Mouse (Mus musculus) liver, postnatal 0 days (tissue): ENCODE results near the gene Arhgap29. TPM values are rescaled to one million over a fixed set of nuclear protein-coding genes. Genes with fewer than 3 reads are reported as not detected.

ENCODE experiments used
- ATAC-seq: fragments of 200-750 bp; cut with Nextera tagmentation; 2 replicates; pipeline ENCODE4 v1.8.0; 2017; ENCODE audit warnings: mild to moderate bottlenecking, moderate library complexity
- DNase-seq: peaks from one replicate; pipeline ENCODE4 v3.0.0-alpha.2; 2016
- H3K27ac ChIP-seq: fragments of 300-500 bp; sonication (generic); 2 replicates; pipeline ENCODE4 v1.5.1; 2014; ENCODE audit warnings: antibody characterized with exemption, moderate library complexity, mild to moderate bottlenecking, low read depth
- H3K27me3 ChIP-seq: fragments of 300-500 bp; sonication (generic); 2 replicates; pipeline ENCODE4 v1.6.1; 2014; ENCODE audit warnings: low read length, control low read depth, mixed read lengths; ENCODE audit not compliant: insufficient read depth
- H3K36me3 ChIP-seq: fragments of 300-500 bp; sonication (generic); replicated peaks from 2 replicates; pipeline ENCODE4 v1.6.1; 2014; ENCODE audit warnings: mild to moderate bottlenecking, control low read depth, low read length, moderate library complexity, mixed read lengths; ENCODE audit not compliant: insufficient read depth
- H3K4me1 ChIP-seq: fragments of 300-500 bp; sonication (generic); 2 replicates; pipeline ENCODE4 v1.6.1; 2014; ENCODE audit warnings: antibody characterized with exemption, mild to moderate bottlenecking, control low read depth; ENCODE audit not compliant: insufficient read depth
- H3K4me2 ChIP-seq: fragments of 300-500 bp; sonication (generic); 2 replicates; pipeline ENCODE4 v1.6.1; 2014; ENCODE audit warnings: low read depth, mild to moderate bottlenecking, low read length, moderate library complexity, mixed read lengths
- H3K4me3 ChIP-seq: fragments of 300-500 bp; sonication (generic); 2 replicates; pipeline ENCODE4 v1.5.1; 2014; ENCODE audit warnings: low read depth, low read length
- H3K9ac ChIP-seq: fragments of 300-500 bp; sonication (generic); replicated peaks from 2 replicates; pipeline ENCODE4 v1.6.1; 2014; ENCODE audit warnings: mild to moderate bottlenecking, moderate library complexity
- H3K9me3 ChIP-seq: fragments of 300-500 bp; sonication (generic); 2 replicates; pipeline ENCODE4 v1.6.1; 2016; ENCODE audit warnings: mild to moderate bottlenecking, control low read depth, low read length, mixed read lengths
- CTCF ChIP-seq: sonication (generic); IDR thresholded peaks from 2 replicates; pipeline ENCODE4 v1.5.1; 2016; ENCODE audit warnings: antibody characterized with exemption, low read depth
- EP300 ChIP-seq: IDR thresholded peaks from 2 replicates; pipeline ENCODE4 v1.6.1; 2016; ENCODE audit warnings: antibody characterized with exemption, low read depth, mild to moderate bottlenecking
- WGBS: fragments of 180-500 bp; shearing (Covaris S2); extraction: QIAGEN DNeasy Blood & Tissue Kit; methylation state at CpG from one replicate; pipeline ENCODE4 v1.1.7; 2014; ENCODE audit not compliant: insufficient replicate concordance; 5-methylcytosine and 5-hydroxymethylcytosine counted together
- polyA plus RNA-seq: library from polyadenylated mRNA; unstranded; fragments of >200 nt; fragmentation: Nextera tagmentation; extraction: Ambion mirVana; gene quantifications from 2 replicates; pipeline ENCODE4 v1.2.1, GENCODE M21; 2015

Arhgap29 gene
- polyA plus RNA-seq, 1 experiment from 2014 or later: 10.4 TPM

GRCm38 (mm10) chr3:122043102-122043501 is 90.8 kb downstream of the Arhgap29 start:
- TF ChIP-seq EP300 (no peak), CTCF (no peak)
- no peaks in the 10 kb centered on the region for H3K9me3 ChIP-seq
- 21% methylated on average over 8 of the region's 8 CpGs for WGBS
- 0 out of 2 replicates have a peak, but pooled peaks cover 2% of the 10 kb centered on the region for H3K27me3 ChIP-seq
- H3K4me1 ChIP-seq: no peaks in the 10 kb centered on the region; the same call in 1 of the 2 replicates
- H3K9ac ChIP-seq: no peak overlapping the region
- ATAC-seq: no peak
- no peaks in the 10 kb centered on the region for H3K36me3 ChIP-seq
- no peak for DNase-seq
- no peak overlapping the region for H3K4me3 ChIP-seq
- H3K27ac ChIP-seq: no peak overlapping the region
- H3K4me2 ChIP-seq: peak overlapping the region; percentile 29; the same call in 1 of the 2 replicates

GRCm38 (mm10) chr3:122043799-122044547 is 91.6 kb downstream of the Arhgap29 start, which contains the start of gene Abca4:
Gene Abca4 (plus strand): TSS chr3:122044443.
- Histone ChIP-seq H3K9me3 (no peaks in the 10 kb centered on the region), H3K27me3 (0 out of 2 replicates have a peak, but pooled peaks cover 2% of the 10 kb centered on the region), H3K4me1 (peaks cover 3% of the 10 kb centered on the region; the same call in 1 of the 2 replicates), H3K4me3 (no peak within 1 kb of the TSS), H3K27ac (no peak within 1 kb of the TSS), H3K4me2 (peak within 1 kb of the TSS; percentile 29; the same call in 1 of the 2 replicates), H3K9ac (no peak within 1 kb of the TSS), H3K36me3 (no peaks in the 10 kb centered on the region)
- WGBS: 33% methylated on average over 26 of the region's 26 CpGs
- ATAC-seq (no peak), DNase-seq (no peak)
- TF ChIP-seq CTCF (no peak), EP300 (no peak)

GRCm38 (mm10) chr3:122046187-122046620 is 93.9 kb downstream of the Arhgap29 start:
- H3K27me3 ChIP-seq: 0 out of 2 replicates have a peak, but pooled peaks cover 2% of the 10 kb centered on the region
- TF ChIP-seq CTCF: no peak
- no peak for TF ChIP-seq EP300
- H3K9me3 ChIP-seq: no peaks in the 10 kb centered on the region
- no peak overlapping the region for H3K4me3 ChIP-seq
- H3K9ac ChIP-seq: no peak overlapping the region
- H3K4me2 ChIP-seq: no peak overlapping the region
- 69% methylated on average over 10 of the region's 10 CpGs for WGBS
- peaks cover 3% of the 10 kb centered on the region; the same call in 1 of the 2 replicates for H3K4me1 ChIP-seq
- DNase-seq (no peak), ATAC-seq (no peak)
- no peaks in the 10 kb centered on the region for H3K36me3 ChIP-seq
- no peak overlapping the region for H3K27ac ChIP-seq

GRCm38 (mm10) chr3:122047402-122047801 is 95.1 kb downstream of the Arhgap29 start:
- DNase-seq: no peak
- H3K9ac ChIP-seq: no peak overlapping the region
- 0 out of 2 replicates have a peak, but pooled peaks cover 2% of the 10 kb centered on the region for H3K27me3 ChIP-seq
- no peak overlapping the region for H3K4me3 ChIP-seq
- no peaks in the 10 kb centered on the region for H3K36me3 ChIP-seq
- peaks cover 3% of the 10 kb centered on the region; the same call in 1 of the 2 replicates for H3K4me1 ChIP-seq
- no peak overlapping the region for H3K27ac ChIP-seq
- no peak for ATAC-seq
- TF ChIP-seq EP300 (no peak), CTCF (no peak)
- no peaks in the 10 kb centered on the region for H3K9me3 ChIP-seq
- 54% methylated on average over 7 of the region's 7 CpGs for WGBS
- H3K4me2 ChIP-seq: no peak overlapping the region

GRCm38 (mm10) chr3:122047921-122048861 is 95.8 kb downstream of the Arhgap29 start:
- no peaks in the 10 kb centered on the region for H3K36me3 ChIP-seq
- no peak overlapping the region for H3K9ac ChIP-seq
- DNase-seq (no peak), ATAC-seq (no peak)
- TF ChIP-seq CTCF (no peak), EP300 (no peak)
- no peak overlapping the region for H3K4me2 ChIP-seq
- H3K9me3 ChIP-seq: no peaks in the 10 kb centered on the region
- H3K4me3 ChIP-seq: no peak overlapping the region
- 0 out of 2 replicates have a peak, but pooled peaks cover 2% of the 10 kb centered on the region for H3K27me3 ChIP-seq
- peaks cover 3% of the 10 kb centered on the region; the same call in 1 of the 2 replicates for H3K4me1 ChIP-seq
- WGBS: 51% methylated on average over 16 of the region's 17 CpGs
- H3K27ac ChIP-seq: no peak overlapping the region

- WGBS: 50% methylated on average over 6 of the region's 6 CpGs
- Histone ChIP-seq H3K4me2 (no peak overlapping the region), H3K9me3 (no peaks in the 10 kb centered on the region), H3K9ac (no peak overlapping the region), H3K36me3 (no peaks in the 10 kb centered on the region), H3K27me3 (0 out of 2 replicates have a peak, but pooled peaks cover 2% of the 10 kb centered on the region), H3K4me3 (no peak overlapping the region), H3K4me1 (0 out of 2 replicates have a peak, but pooled peaks cover 3% of the 10 kb centered on the region), H3K27ac (no peak overlapping the region)
- ATAC-seq (no peak), DNase-seq (no peak)
- no peak for TF ChIP-seq CTCF
- no peak for TF ChIP-seq EP300
These were observed 96.8 kb downstream of the Arhgap29 start for GRCm38 (mm10) chr3:122049158-122049557.
